Mouse (Mus musculus): ENCODE measurements around the gene Fbxo46. TPM values are rescaled to one million over a fixed set of nuclear protein-coding genes. Genes with fewer than 3 reads are reported as not detected.
"Not testable (repeated sequence)": the region's sequence is repeated elsewhere in the genome, so short reads cannot be mapped to it uniquely, and the experiment has no call there.

The Fbxo46 gene
- total RNA-seq, 2 experiments from 2014 or later: 11.0 to 14.0 TPM

- no peak for DNase-seq (ENCODE audit: low spot score in 2 of 2)
These were observed 9.7 kb downstream of the Fbxo46 start for GRCm38 (mm10) chr7:19129396-19129795.

GRCm38 (mm10) chr7:19130657-19131056 is 11.0 kb downstream of the Fbxo46 start:
- no peak for DNase-seq (ENCODE audit: low spot score in 2 of 2)

- DNase-seq (ENCODE audit: low spot score in 2 of 2): peak; percentile 94 to 98
These were observed 11.7 kb downstream of the Fbxo46 start for GRCm38 (mm10) chr7:19131324-19131848.

- DNase-seq (ENCODE audit: low spot score in 2 of 2): no peak
These were observed 16.5 kb downstream of the Fbxo46 start for GRCm38 (mm10) chr7:19136168-19136567.

- DNase-seq (ENCODE audit: low spot score in 2 of 2): no peak
These were observed 17.1 kb downstream of the Fbxo46 start for GRCm38 (mm10) chr7:19136673-19137334.

- DNase-seq (ENCODE audit: low spot score in 2 of 2): peak; percentile 41 to 64
These were observed 17.7 kb downstream of the Fbxo46 start for GRCm38 (mm10) chr7:19137380-19137779.

GRCm38 (mm10) chr7:19146793-19147192 is 27.1 kb downstream of the Fbxo46 start:
- no peak for DNase-seq (ENCODE audit: low spot score in 2 of 2)

- no peak for DNase-seq (ENCODE audit: low spot score in 2 of 2)
These were observed 27.9 kb downstream of the Fbxo46 start for GRCm38 (mm10) chr7:19147497-19148045.

GRCm38 (mm10) chr7:19148180-19148874 is 28.7 kb downstream of the Fbxo46 start:
- no peak for DNase-seq (ENCODE audit: low spot score in 2 of 2)

GRCm38 (mm10) chr7:19148875-19149541 is 29.3 kb downstream of the Fbxo46 start, which contains the start of gene Qpctl:
Qpctl (minus strand) TSS chr7:19149291.
- peak; percentile 98 to 99 for DNase-seq (ENCODE audit: low spot score in 2 of 2)

- DNase-seq (ENCODE audit: low spot score in 2 of 2): peak; percentile 95 to 96
These were observed 30.0 kb downstream of the Fbxo46 start, which contains the start of gene Snrpd2 for GRCm38 (mm10) chr7:19149626-19150025. Snrpd2 (plus strand) TSS chr7:19149722.

- DNase-seq (ENCODE audit: low spot score in 2 of 2): not testable (repeated sequence)
These were observed 31.5 kb downstream of the Fbxo46 start for GRCm38 (mm10) chr7:19151121-19151520.

GRCm38 (mm10) chr7:19154796-19155195 is 35.1 kb downstream of the Fbxo46 start:
- no peak for DNase-seq (ENCODE audit: low spot score in 2 of 2)

GRCm38 (mm10) chr7:19155825-19156475 is 36.3 kb downstream of the Fbxo46 start:
- no peak for DNase-seq (ENCODE audit: low spot score in 2 of 2)

GRCm38 (mm10) chr7:19157160-19157800 is 37.6 kb downstream of the Fbxo46 start:
- DNase-seq (ENCODE audit: low spot score in 2 of 2): peak; percentile 92

GRCm38 (mm10) chr7:19158601-19159000 is 38.9 kb downstream of the Fbxo46 start:
- no peak for DNase-seq (ENCODE audit: low spot score in 2 of 2)

GRCm38 (mm10) chr7:19159411-19159810 is 39.8 kb downstream of the Fbxo46 start:
- DNase-seq (ENCODE audit: low spot score in 2 of 2): no peak

GRCm38 (mm10) chr7:19160115-19160514 is 40.5 kb downstream of the Fbxo46 start:
- no peak for DNase-seq (ENCODE audit: low spot score in 2 of 2)

GRCm38 (mm10) chr7:19162928-19163327 is 43.3 kb downstream of the Fbxo46 start:
- no peak for DNase-seq (ENCODE audit: low spot score in 2 of 2)

- DNase-seq (ENCODE audit: low spot score in 2 of 2): no peak
These were observed 44.1 kb downstream of the Fbxo46 start for GRCm38 (mm10) chr7:19163752-19164151.

Measured in layer of hippocampus, postnatal 14 days (tissue).